Mouse (Mus musculus) lung, postnatal 0 days (tissue): ENCODE measurements at regions not wholly inside any gene's neighbourhood (a gene's known extent, or its start where the extent isn't known, plus 50 kb on each side); places are given as distances from the start of the nearest gene placed in this dataset.

ENCODE experiments used
- ATAC-seq: fragments of 200-750 bp; cut with Nextera tagmentation; 2 replicates; pipeline ENCODE4 v1.8.0; 2017; ENCODE audit warnings: moderate library complexity
- DNase-seq: peaks from one replicate; pipeline ENCODE4 v3.0.0-alpha.2; 2016; ENCODE audit warnings: low spot score
- H3K27ac ChIP-seq: fragments of 300-500 bp; sonication (generic); 2 replicates; pipeline ENCODE4 v1.5.1; 2014; ENCODE audit warnings: antibody characterized with exemption, mild to moderate bottlenecking, low read length, mixed read lengths
- H3K27me3 ChIP-seq: fragments of 300-500 bp; sonication (generic); replicated peaks from 2 replicates; pipeline ENCODE4 v1.6.1; 2014; ENCODE audit warnings: low read length, mixed read lengths; ENCODE audit not compliant: insufficient read depth
- H3K36me3 ChIP-seq: fragments of 300-500 bp; sonication (generic); 2 replicates; pipeline ENCODE4 v1.6.1; 2014; ENCODE audit warnings: low read length, mixed read lengths; ENCODE audit not compliant: insufficient read depth
- H3K4me1 ChIP-seq: fragments of 300-500 bp; sonication (generic); 2 replicates; pipeline ENCODE4 v1.6.1; 2014; ENCODE audit warnings: antibody characterized with exemption, low read depth, low read length, mixed read lengths; ENCODE audit not compliant: insufficient read depth
- H3K4me2 ChIP-seq: fragments of 300-500 bp; sonication (generic); replicated peaks from 2 replicates; pipeline ENCODE4 v1.6.1; 2014; ENCODE audit warnings: low read depth, mild to moderate bottlenecking, low read length, moderate library complexity, mixed read lengths
- H3K4me3 ChIP-seq: fragments of 300-500 bp; sonication (generic); 2 replicates; pipeline ENCODE4 v1.5.1; 2014; ENCODE audit warnings: low read depth, low read length
- H3K9ac ChIP-seq: fragments of 300-500 bp; sonication (generic); replicated peaks from 2 replicates; pipeline ENCODE4 v1.6.1; 2014; ENCODE audit warnings: low read depth, mild to moderate bottlenecking
- H3K9me3 ChIP-seq: fragments of 300-500 bp; sonication (generic); 2 replicates; pipeline ENCODE4 v1.6.1; 2016; ENCODE audit warnings: low read length, mixed read lengths
- CTCF ChIP-seq: IDR thresholded peaks from 2 replicates; pipeline ENCODE4 v1.5.1; 2016; ENCODE audit warnings: antibody characterized with exemption, mild to moderate bottlenecking
- EP300 ChIP-seq: IDR thresholded peaks from 2 replicates; pipeline ENCODE4 v1.6.1; 2016; ENCODE audit warnings: antibody characterized with exemption, mild to moderate bottlenecking, control low read depth
- WGBS: fragments of 180-500 bp; shearing (Covaris S2); extraction: QIAGEN DNeasy Blood & Tissue Kit; methylation state at CpG from one replicate; pipeline ENCODE4 v1.1.7; 2014; 5-methylcytosine and 5-hydroxymethylcytosine counted together

GRCm38 (mm10) chr10:110534387-110534786 lies 78.4 kb upstream of the Nav3 start:
- DNase-seq, result no peak
- Histone ChIP-seq H3K27ac (no peak overlapping the region), H3K9me3 (no peaks in the 10 kb centered on the region), H3K36me3 (no peaks in the 10 kb centered on the region), H3K4me3 (no peak overlapping the region), H3K27me3 (no peaks in the 10 kb centered on the region), H3K4me2 (no peak overlapping the region), H3K4me1 (no peaks in the 10 kb centered on the region), H3K9ac (no peak overlapping the region)
- no peak for TF ChIP-seq EP300
- no peak for TF ChIP-seq CTCF
- ATAC-seq, result no peak
- WGBS, result 37% methylated on average over 5 of the region's 5 CpGs

GRCm38 (mm10) chr10:110542712-110543111 lies 86.7 kb upstream of the Nav3 start:
- Histone ChIP-seq H3K4me3 (no peak overlapping the region), H3K9me3 (no peaks in the 10 kb centered on the region), H3K27ac (no peak overlapping the region), H3K27me3 (no peaks in the 10 kb centered on the region), H3K36me3 (no peaks in the 10 kb centered on the region), H3K4me1 (no peaks in the 10 kb centered on the region), H3K9ac (no peak overlapping the region), H3K4me2 (no peak overlapping the region)
- DNase-seq (no peak), ATAC-seq (no peak)
- 66% methylated on average over 6 of the region's 6 CpGs for WGBS
- TF ChIP-seq CTCF (no peak), EP300 (no peak)

GRCm38 (mm10) chr10:110548391-110548790 lies 92.4 kb upstream of the Nav3 start:
- ATAC-seq, result no peak

GRCm38 (mm10) chr10:110553954-110554353 lies 98.0 kb upstream of the Nav3 start:
- Histone ChIP-seq H3K9me3 (no peaks in the 10 kb centered on the region), H3K4me2 (no peak overlapping the region), H3K9ac (no peak overlapping the region), H3K27me3 (no peaks in the 10 kb centered on the region), H3K4me1 (no peaks in the 10 kb centered on the region), H3K27ac (no peak overlapping the region), H3K36me3 (no peaks in the 10 kb centered on the region), H3K4me3 (no peak overlapping the region)
- TF ChIP-seq CTCF (no peak), EP300 (no peak)
- DNase-seq (no peak), ATAC-seq (no peak)
- WGBS, result 50% methylated on average over 6 of the region's 6 CpGs

More at GRCm38 (mm10) chr10:110548391-110548790, 92.4 kb upstream of the Nav3 start:
- 81% methylated on average over 2 of the region's 2 CpGs for WGBS
- Histone ChIP-seq H3K9ac (no peak overlapping the region), H3K9me3 (no peaks in the 10 kb centered on the region), H3K4me3 (no peak overlapping the region), H3K4me2 (no peak overlapping the region), H3K27me3 (no peaks in the 10 kb centered on the region), H3K36me3 (no peaks in the 10 kb centered on the region), H3K27ac (no peak overlapping the region), H3K4me1 (no peaks in the 10 kb centered on the region)
- TF ChIP-seq EP300, result no peak
- no peak for TF ChIP-seq CTCF
- no peak for DNase-seq

GRCm38 (mm10) chr10:110556326-110556883 lies 100.4 kb upstream of the Nav3 start:
- no peaks in the 10 kb centered on the region for H3K36me3 ChIP-seq
- WGBS, result 92% methylated on average over 1 of the region's 1 CpGs

GRCm38 (mm10) chr10:110563057-110563456 lies 107.1 kb upstream of the Nav3 start:
- no peak for ATAC-seq
- 85% methylated on average over 5 of the region's 5 CpGs for WGBS

More at GRCm38 (mm10) chr10:110556326-110556883, 100.4 kb upstream of the Nav3 start:
- no peaks in the 10 kb centered on the region for H3K9me3 ChIP-seq
- no peak overlapping the region for H3K9ac ChIP-seq
- DNase-seq (no peak), ATAC-seq (no peak)
- no peak overlapping the region for H3K4me3 ChIP-seq
- H3K4me2 ChIP-seq, result no peak overlapping the region
- no peak overlapping the region for H3K27ac ChIP-seq
- H3K27me3 ChIP-seq, result no peaks in the 10 kb centered on the region
- no peak for TF ChIP-seq CTCF
- TF ChIP-seq EP300, result no peak
- no peaks in the 10 kb centered on the region for H3K4me1 ChIP-seq

GRCm38 (mm10) chr10:110563571-110563970 lies 107.6 kb upstream of the Nav3 start:
- H3K27me3 ChIP-seq, result no peaks in the 10 kb centered on the region
- H3K36me3 ChIP-seq, result no peaks in the 10 kb centered on the region
- ATAC-seq, result no peak
- no peak overlapping the region for H3K4me3 ChIP-seq
- H3K9me3 ChIP-seq, result no peaks in the 10 kb centered on the region
- H3K27ac ChIP-seq, result no peak overlapping the region
- H3K4me2 ChIP-seq, result no peak overlapping the region
- TF ChIP-seq EP300 (no peak), CTCF (no peak)
- 64% methylated on average over 1 of the region's 1 CpGs for WGBS
- no peak overlapping the region for H3K9ac ChIP-seq
- no peaks in the 10 kb centered on the region for H3K4me1 ChIP-seq
- no peak for DNase-seq

More at GRCm38 (mm10) chr10:110563057-110563456, 107.1 kb upstream of the Nav3 start:
- no peak for TF ChIP-seq CTCF
- no peak for TF ChIP-seq EP300
- Histone ChIP-seq H3K27ac (no peak overlapping the region), H3K4me2 (no peak overlapping the region), H3K36me3 (no peaks in the 10 kb centered on the region), H3K4me1 (no peaks in the 10 kb centered on the region), H3K4me3 (no peak overlapping the region), H3K9ac (no peak overlapping the region), H3K9me3 (no peaks in the 10 kb centered on the region), H3K27me3 (no peaks in the 10 kb centered on the region)
- DNase-seq, result no peak
